Mouse (Mus musculus): ENCODE data around the gene Pakap.

The Pakap gene

DNA sequence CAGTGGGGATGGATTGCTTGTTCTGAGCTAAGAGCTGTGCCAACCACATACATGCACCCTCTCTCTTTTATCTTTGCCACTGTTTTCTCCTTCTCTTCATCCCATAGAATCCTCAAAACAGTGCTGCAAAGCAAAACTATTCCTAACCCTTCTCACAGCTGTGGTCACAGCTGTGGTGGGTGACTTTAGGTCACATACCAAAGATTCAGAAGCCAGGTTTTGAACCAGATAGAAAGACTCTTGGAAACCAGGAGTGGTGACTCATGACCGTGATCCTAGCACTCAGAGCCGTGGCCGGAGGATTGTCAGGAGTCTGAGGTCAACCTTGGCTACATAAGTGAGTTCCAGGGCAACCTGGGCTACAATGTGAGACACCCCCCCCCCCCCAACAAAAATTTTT lies 201.0 kb downstream of the Pakap start:
- 90% methylated on average over 3 of the region's 3 CpGs for WGBS

DNA sequence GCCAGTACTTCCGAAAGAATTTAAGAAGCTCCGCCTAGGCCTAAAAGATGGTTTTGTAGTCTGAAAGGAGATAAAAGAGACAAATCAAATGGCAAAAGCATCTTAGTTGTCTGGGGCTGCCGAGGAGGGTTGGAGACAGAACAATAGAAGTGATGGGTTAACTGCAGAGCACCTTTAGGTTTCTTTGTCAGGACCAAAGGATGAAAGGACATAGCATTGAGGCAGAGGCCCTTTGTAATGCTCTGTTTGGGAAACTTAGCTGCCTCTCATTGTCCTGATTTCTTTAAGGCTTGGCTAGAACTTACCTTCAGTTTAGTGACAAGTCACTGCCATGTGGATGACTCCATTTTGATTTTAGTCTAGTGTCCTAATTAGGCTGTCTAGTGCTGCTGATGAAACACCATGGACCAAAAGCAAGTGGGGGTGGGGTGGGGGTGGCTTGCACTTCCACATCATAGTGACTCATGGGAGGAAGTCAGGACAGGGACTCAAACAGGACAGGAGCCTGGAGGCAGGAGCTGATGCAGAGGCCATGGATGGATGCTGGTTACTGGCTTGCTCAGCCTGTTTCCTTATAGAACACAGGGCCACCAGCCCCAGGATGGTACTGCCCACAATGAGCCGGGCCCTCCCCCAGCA lies 202.3 kb downstream of the Pakap start:
- 87% methylated on average over 4 of the region's 4 CpGs for WGBS

DNA sequence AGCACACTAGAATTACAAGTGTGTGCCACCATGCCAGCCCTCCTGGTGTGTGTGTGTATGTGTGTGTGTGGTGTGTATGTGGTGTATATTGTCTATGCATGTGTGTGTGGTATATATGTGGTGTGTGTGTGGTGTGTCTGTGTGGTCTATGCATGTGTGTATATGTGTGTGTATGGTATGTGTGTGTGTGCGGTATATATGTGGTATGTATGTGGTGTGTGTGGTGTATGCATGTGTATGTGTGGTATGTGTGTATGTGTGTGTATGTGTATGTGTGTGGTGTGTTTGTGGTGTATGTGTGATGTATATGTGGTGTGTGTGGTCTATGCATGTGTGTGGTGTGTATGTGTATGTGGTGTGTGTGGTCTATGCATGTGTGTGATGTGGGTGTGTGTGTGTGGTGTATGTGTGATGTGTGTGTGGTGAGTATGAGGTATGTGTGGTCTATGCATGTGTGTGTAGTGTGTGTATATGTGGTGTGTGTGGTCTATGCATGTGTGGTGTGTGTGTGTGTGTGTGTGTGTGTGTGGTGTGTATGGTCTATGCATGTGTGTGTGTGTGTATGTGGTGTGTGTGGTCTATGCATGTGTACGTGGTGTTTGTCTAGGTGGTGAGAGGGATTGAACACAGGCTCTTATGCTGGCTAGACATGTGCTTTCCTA lies 203.7 kb downstream of the Pakap start:
- WGBS, result 96% methylated on average over 2 of the region's 2 CpGs

DNA sequence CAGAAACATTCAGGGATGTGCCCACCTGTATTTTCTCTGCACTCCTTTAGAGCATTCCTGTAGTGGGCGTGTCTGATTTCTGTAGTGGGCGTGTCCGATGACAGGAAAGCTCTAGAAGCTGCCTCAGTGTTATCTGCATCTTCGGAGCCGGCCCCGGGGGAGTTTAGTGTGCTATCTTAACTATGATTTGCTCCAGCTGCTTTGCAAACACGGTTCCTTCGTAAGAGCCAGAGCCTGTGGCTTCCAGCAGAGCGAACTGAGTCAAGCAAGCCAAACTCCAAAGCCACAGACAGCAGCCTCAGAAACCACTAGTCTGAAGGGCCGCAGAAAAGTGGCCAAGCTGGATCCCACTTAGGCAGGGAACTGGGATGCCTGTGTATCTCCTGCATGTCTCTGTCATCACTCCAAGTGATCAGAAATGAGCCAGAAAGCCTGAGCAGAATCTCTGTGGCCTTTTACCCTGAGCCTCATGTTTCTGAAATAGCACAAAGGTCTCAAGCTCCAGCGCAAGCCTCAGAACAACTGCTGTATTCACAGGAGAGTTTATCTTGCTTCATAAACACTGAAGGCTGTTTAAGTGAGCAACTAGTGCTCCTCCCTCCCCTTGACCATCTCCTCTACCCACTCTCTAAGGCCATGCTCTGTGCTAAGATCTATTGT lies 205.0 kb downstream of the Pakap start:
- WGBS, result 65% methylated on average over 11 of the region's 11 CpGs

DNA sequence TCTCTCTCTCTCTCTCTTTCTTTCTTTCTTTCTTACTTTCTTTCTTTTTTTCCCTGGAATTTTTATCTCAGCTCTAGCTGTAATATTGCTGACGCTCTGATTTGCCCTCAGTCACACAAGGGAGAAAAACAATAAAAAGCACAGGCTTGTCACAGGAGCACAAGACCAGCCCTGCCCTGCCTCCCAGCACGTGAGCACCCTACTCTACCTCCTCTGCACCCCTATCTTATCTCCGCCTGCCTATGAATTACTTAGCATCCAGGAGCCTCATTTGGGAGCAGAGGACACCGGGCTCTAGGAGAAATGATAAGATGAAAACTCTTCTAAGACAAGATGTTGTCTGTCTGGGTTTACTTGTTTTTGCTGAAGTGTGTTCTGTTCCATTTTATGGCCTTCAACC lies 206.5 kb downstream of the Pakap start:
- 88% methylated on average over 4 of the region's 4 CpGs for WGBS

DNA sequence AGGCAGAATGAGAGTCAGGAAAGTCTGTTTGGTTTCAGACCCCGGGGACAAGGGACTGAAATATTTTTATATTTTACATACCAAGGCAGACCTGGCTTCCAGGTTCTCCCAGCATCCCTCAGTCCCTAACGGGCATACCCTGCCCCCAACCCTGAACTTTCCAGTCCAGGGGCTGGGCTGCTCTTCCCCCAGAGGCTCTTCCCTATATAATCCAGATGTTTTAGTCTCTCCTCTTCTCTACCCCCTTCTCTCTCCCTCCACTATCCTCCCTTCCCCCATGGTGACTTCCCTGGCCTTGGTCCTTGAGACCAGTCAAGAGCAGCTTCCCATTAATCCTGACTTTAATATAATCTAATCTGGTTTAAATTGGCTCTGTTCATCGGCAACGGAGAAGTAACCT lies 212.4 kb downstream of the Pakap start:
- 50% methylated on average over 4 of the region's 4 CpGs for WGBS

DNA sequence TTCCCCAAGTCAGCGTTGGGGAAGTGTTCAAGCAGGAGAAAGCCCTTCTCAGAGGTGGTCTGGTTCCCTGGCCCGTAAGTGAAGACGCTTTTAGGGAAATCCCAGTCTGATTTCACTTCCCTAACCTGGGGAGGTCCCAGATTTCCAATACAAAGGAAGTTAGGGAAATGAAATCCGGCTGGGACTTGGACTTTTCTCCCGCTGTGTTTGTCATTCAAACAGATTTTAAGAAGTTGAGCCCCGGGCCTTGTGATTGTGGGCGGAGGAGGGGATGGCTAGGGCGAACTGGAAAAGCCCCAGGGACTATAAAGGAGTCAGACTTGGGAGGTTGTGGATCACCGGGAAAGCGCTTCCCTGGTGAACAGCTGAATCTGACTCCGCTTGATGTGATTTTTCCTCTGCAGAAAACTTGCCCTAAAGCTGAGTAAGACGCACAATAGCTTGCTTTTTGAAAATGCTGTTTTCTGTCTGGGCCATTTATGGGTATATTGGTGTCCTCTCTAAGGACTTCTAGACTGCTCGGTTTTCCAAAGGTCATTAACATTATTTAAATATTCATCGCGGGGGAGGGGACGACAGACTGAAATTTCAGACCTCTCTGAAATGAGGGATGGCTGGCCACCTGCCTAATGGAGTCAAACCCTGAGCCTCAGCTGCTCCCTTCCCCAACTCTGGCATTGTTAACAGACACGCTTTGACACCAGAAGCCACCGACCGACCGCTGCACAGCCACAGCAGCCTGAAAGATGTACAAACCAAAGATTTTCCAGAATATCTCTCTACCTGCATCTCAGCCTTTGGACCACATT lies 213.1 kb downstream of the Pakap start:
- 35% methylated on average over 20 of the region's 20 CpGs for WGBS

DNA sequence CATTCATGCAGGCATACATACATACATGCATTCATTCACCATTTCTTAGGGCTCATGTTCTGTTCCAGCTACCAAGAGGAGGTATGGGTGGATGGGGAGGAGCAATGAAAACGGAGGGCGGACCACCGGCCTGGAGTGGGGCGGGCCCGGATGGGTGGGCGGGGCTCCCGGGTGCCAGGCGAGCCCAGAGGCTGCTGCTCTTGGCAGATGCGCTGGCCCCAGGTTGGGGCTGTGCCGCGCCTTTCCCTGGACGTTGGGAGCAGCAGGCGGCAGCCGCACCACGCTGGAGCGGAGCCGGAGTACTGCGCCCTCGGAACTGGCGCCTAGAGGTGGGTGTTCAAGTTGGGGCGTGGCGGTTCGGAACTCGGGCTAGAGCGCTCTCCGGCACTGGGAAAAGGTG lies 214.0 kb downstream of the Pakap start:
- 3% methylated on average over 26 of the region's 26 CpGs for WGBS

DNA sequence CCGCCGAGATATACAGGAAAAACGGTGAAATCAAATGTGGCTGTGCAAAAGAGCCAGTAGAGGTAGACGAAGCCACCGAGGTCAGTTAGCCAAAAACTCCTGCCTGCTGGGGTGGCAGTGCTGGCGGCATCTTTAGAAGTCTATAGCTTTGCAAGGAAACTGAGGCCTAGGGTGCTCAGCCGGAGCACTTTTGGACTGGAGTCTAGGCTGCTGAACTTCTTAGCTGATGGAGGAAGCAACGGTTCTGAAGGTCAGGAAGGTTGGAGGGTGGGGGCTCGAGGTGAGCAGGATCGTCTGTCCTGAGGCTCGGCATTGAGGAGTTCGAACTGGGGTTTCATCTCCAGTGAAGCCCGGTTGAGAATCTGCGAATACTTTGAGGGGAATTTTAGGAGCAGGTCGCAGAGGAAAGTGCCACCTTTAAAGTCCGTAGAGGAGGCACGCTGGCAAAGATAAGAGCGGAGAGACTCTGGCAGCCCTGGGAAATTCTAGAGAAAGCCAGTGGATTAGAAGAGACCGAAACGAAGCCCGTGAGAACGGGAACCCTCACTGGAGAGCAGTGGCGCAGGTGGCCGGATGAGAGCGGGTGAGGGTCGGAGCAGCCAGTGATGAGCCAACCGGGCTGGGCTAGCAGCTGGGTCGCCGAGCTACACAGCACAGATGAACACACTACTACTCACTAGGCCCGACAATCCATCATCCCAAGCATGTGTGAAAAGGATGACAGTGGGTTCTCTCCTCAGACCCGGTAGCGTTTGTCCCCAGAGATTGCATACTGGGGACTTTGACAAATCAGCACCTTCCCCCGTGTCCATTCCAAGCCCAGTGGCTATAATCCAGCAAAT lies 214.8 kb downstream of the Pakap start:
- 31% methylated on average over 33 of the region's 33 CpGs for WGBS

DNA sequence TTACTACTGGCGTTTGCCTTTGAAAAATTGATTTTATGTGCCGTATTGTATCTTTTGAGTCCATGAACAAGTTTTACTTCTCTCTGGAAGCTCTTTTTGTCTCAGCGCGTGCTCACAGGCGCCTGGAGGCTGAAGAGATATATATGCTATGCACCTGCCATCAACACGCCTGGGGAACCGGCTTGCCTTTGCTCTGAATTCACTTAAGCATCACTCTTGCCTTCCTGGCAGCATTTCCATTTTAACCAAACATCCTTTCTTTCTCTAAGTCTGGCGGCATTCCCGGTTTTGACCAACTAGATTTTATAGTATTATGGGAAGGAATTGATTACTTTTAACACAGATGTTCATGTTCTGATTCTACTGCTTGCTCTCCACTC lies 215.4 kb downstream of the Pakap start:
- WGBS, result 52% methylated on average over 9 of the region's 9 CpGs

DNA sequence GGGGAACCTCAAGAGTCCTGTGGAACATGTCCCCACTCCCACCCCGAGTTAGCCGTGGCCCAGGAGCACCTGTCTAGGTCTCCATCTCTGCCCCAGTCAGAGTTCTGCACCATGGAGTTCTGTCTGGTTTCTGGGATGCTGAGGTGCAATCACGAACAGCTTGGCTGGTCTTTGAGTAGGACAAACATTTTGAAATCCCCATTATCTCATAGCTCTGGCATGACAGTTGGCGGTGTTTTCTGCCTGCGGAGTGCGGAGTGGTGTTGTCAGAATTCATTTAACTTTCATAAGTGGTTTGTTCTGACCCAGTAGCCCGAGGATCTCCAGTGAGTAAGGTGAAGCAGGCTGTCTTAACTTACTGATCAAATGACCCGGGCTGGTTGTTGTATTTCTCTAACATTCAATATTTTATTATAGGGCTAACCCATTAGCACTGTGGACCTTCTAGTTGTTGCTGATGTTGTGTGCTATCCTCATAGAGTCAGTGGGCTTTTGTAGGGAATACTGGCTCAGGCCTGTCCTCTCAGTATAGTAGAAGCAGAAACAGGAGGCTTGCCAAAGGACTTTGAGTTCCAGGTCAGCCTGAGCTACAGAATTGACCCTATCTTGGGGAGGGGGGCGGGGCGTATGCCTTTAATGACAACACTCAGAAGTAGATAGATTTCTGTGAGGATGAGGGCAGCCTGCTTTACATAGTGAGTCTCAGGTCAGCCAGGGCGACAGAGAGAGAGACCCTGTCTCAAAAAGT lies 216.0 kb downstream of the Pakap start:
- WGBS, result 76% methylated on average over 11 of the region's 11 CpGs

DNA sequence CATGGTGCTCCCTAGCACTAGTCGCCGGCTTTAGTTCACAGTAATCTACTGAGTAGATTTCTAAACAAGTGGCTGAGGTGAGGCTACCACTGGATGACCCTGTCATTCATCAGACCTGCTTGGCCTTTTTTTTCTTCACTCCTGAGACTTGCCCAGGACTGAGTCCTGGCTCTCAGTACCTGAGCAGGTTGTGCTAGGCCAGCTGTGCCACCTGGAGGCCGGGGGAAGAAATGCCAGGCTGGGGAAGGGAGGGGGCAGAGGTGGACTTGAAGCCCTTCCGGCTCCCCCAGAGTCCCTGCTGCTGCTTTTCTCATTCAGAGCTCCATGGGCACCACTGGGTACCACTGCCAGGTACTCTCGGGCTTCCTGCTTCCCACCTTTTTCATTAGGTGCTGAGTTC lies 220.7 kb downstream of the Pakap start:
- WGBS, result 79% methylated on average over 5 of the region's 5 CpGs

DNA sequence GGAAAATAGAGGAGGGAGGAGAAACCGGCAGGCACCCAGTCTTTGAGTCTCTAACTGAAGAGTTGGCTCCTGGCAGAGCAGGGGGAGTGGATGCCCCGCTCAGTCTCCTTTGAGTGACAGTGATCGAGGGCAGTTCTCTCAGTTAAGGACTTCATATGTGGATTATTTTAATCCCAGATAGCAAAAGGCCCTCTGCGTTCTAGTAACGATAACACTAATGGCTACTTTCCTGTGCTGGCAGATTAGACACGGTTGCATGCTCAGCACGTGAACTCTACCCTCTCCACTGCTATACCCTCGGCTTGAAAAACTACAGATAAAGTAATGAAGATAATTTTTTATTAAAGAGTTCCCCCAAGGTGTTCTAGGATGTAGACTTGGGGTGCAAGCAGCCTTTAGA lies 226.0 kb downstream of the Pakap start:
- 78% methylated on average over 8 of the region's 8 CpGs for WGBS

DNA sequence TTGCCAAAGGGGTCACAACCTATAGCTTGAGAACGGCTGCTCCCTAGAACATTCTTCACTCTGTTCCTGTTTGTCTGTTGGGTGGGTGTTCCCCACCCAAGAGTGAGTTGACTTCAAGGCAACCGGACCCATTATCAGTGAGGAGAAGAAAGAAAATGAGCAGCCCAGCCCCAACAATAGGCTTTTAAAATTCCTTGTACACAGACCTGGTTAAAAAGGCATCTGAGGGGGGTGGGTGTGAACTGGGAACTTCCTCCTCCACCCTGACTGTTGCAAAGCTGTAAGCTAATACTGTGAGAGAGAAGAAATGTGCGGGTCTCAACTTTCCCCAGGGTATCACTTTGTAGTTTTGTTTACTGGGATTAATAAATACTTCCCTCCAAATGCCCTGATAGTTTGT lies 226.6 kb downstream of the Pakap start:
- WGBS, result 55% methylated on average over 3 of the region's 3 CpGs

DNA sequence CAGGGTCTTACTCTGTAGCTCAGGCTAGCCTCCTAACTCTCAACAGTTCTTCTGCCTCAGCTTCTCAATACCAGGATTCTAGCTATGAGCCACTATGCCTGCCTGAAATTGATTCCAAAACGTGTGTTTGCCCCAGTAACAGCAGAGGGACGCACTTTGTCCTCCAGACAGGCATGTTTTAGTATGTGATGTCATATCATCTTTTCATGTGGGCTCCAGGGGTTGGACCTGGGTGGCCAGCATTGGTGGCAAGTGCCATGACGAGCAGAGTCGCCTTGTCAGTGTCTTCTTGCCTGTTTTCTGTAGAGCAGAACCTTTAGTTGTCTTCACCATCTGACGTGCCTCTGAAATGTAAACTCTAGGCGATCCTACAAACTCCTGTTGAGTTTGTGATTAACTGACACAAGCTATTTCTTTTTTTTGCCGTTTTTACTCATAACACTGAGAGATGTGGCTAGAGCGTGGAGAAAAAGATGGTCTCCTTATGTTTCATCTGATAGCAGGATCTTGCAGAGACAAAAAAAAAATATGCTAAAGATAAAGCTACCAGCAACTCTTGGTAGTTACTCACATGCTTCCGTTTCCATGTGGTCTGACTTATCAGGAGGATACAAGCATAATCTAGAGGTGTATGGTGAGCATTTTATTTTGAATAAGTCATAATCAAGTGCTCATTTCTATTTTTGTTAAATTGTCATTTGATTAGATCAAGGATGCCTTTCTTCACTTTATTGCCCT lies 229.7 kb downstream of the Pakap start:
- 61% methylated on average over 9 of the region's 9 CpGs for WGBS

DNA sequence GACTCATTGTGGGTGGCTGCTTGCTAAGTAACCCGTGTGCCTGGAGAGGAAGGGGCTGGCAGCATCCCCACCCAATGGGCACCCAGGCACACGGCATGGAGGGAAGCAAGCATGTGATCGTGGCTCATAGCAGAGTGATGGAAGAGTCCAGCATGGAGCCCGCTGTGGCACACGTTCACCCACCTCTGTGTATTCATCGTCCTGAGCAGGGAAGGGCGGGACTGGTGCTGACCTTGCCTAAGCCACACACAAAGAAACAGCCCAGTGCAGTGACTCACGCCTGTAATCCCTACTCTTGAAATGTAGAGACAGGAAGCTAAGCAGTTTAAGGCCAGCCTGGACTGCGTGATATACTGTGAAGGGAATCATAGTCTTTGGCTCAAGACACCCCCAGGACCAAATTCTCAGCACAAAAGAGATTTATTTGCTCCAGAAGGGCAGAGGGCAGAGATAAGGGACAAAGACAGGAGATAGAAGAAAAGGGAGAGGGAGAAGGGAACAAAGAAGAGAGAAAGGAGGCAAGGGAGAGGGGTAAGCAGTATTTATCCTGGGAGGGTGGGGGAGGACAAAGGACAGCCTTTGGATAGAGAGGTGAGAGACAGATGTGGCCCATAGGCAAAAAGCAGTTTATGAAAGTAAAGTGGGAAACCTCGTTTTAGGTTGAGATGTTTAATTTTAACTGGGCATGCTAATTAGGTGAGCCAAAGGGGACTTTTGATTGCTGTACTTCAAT lies 230.5 kb downstream of the Pakap start:
- WGBS, result 50% methylated on average over 10 of the region's 10 CpGs

DNA sequence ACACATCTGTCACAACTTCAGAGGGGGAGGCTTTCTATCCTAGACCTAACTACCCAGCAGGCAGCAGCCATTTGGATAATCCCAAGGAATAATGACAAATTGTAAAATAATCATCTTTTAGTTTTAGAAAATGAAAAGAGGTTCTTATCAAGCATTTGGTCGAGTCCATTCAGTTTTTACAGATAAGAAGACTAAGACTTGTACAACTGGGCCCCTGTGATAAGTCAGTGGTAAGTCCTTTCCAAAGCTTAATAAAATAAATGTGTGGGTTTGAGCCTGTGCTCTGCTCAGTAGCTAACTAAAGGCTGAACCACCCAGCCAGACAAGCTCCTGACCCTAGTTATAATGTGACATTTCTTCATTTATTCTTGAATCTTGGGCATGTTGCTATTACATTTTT lies 231.3 kb downstream of the Pakap start:
- WGBS, result 97% methylated on average over 1 of the region's 1 CpGs

DNA sequence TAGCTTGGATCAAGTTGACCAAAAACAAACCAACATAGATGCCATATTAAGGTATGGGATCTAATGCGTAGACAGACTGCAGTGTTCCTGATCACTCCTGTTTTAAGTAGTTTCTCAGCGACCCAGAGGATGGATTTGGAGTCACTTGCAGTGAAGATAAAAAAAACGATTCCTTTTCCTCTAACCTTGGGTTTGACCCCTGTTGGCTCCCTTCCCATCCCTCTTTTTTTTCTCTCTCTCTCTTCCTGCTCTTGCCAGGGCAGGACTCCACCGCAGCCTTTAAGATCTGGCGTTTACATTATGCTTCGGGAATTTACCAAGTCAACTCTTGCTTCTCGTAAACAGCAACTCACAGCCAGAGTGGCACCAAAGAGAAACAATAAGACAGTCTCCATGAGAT lies 233.3 kb downstream of the Pakap start:
- 79% methylated on average over 7 of the region's 7 CpGs for WGBS

DNA sequence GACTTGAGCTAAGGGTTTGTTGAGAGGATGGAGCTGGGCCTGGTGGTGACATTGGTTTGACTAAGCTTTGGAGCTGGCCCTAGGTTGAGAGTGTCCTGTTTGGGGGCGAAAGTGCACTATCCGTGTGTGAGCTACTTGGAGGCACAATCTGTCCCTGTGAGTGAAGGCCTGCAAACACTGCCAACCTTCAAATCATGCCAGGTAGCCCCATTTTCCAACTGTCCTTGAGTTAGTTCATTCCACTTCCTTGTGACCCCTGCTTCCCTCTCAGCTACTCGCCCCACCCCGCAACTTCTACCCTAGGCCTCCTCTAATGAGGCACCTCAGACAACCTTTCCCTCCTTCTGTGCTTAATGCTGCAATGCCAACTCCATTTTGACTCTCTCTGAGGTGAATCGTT lies 234.0 kb downstream of the Pakap start:
- WGBS, result 90% methylated on average over 5 of the region's 5 CpGs
